Mouse (Mus musculus) retina, adult 2 months (tissue): ENCODE results near the gene Dhx40.
"Not testable (repeated sequence)": the region's sequence is repeated elsewhere in the genome, so short reads cannot be mapped to it uniquely, and the experiment has no call there.

ENCODE experiments used
- DNase-seq: peaks from one replicate; pipeline ENCODE4 v3.0.0-alpha.2; 2012; ENCODE audit warnings: low read depth, low spot score

The Dhx40 gene

DNA sequence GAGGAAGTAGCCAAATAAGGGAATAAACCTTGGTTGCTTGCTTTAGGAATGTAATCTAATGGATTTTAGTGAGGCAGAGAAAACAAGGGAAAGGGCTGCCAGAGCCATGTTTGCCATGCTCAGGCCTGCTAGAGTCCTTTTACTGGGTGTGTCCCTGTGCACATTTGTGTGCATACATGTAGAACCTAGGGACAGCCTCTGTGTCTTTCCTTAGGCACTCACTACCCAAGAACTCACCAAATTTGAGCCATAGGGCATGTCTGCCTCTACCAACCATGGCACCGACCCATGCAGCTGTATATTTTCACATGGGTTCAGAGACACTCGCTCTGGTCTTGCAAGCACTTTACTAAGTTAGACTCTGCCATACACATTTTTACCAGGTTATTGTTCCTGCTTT lies 11.4 kb upstream of the Dhx40 start:
- DNase-seq: no peak

GRCm38 (mm10) chr11:86816288-86816687 lies 8.7 kb upstream of the Dhx40 start:
- DNase-seq: not testable (repeated sequence)

- not testable (repeated sequence) for DNase-seq
These were observed 6.9 kb upstream of the Dhx40 start for GRCm38 (mm10) chr11:86814481-86814880.

DNA sequence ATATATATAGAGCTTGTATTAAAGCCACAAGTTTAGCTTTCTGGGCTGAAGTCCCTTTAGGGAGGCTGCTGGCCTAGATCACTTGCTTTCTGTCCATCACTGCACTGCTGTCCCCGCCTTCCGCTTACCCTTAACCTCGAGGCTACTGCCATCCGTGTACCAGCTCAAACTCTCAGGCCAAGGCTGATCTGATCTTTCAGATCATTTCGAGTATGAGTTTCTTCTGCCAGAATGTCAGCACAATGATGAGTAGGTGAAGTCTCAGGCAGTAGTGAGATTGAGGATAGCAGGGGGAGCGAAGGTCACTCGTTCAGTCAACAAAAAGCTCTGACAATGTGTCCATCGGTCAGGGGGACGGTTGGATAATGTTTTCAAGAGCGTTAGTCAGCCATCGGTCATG lies 5.7 kb upstream of the Dhx40 start:
- DNase-seq: not testable (repeated sequence)

- no peak for DNase-seq
These were observed 3.7 kb upstream of the Dhx40 start for GRCm38 (mm10) chr11:86811326-86811630.

DNA sequence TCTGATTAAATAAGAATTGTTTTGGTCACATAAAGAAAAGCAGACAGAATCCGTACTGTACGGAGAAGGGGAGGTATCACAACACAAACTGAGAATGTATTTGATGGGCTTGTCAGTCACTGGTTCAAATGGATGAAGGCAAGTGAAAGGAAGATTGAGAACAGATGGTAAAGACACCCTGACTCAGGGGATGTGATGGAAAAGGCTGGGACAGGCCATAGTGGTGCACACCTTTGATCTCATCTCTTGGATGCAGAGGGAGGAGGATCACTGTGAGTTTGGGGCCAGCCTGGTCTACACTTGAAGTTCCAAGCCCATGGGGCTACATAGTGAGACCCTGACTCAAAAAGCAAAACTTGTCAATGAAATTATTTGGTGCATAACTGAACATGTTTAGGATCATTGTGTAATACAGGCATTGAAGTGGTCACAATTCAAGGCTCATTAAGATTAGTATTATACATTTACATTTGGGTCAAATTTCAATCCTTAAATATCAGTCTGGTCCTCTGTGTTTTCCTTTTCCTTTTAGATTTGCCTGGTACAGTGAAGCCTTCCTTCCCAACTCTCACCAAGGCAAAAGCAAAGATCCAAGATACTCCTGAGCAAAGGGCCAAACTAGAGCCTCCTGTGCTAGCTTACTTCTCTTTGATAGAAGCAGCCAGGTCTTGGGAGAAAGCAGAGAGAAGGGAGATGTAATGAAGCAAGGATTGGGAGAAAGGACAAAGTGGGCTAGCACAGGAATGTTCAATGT lies 3.2 kb upstream of the Dhx40 start:
- no peak for DNase-seq

DNA sequence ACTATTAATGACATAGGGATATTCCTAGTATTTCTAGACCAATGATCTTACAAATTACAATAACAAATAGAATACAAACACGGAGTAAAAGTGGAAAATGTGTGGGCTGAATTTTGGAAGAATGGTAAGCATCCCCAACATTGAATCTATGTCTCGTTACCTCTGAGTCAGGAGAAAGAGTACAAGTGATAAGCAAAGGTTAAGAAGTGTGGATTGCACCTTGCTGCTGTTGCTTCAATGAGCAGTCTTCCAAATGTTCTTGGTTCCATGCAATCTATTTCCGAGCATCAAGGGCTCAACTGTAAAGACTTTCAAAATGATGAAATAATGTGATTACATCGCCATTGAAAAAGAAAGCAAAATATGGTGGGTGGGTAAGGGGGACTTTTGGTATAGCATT lies 2.3 kb upstream of the Dhx40 start:
- no peak for DNase-seq

DNA sequence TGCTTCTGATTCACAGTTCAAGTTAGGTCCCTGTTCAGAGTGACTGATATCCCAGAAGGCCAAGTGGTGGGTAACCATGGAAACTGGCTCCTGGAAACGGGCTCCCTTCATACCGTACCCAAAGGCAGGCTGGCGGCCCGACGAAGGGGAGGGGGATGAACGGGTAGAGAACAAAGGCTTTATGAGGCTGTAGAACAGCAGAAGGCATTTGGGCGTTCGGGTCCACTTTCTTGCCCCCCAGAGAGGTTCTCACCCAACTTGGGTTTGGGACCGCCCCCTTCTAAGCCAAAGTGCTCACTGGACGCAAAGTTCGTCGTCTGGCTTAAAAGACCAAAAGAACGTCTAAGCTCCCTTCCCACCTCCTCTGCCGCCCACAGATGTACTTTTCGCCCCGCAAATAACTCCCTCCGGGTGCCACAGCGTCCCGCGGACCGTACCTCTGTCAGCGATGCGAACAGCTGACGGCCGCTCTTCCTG lies 507 bp downstream of the Dhx40 start:
- no peak for DNase-seq

- no peak for DNase-seq
These were observed 13.4 kb downstream of the Dhx40 start for GRCm38 (mm10) chr11:86794161-86794560.

- not testable (repeated sequence) for DNase-seq
These were observed 20.1 kb downstream of the Dhx40 start for GRCm38 (mm10) chr11:86787436-86787835.

DNA sequence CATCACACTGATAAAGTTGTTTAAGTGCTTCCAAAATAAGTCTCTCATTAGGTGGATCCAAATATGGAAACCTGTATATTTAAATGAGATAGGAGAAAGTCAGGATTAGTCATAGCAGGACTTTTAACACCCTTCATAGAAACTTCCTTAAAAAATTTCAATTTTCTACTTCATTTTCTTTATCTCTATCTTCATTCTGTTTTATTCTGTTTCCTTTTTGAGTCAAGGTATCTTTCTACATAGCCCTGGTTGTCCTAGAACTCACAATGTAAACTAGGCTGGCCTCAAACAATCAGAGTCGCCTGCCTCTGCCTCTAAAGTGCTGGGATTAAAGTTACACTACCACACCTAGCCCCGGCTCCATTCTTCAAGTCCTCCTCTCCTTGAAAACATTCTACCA lies 21.8 kb downstream of the Dhx40 start:
- DNase-seq: no peak

GRCm38 (mm10) chr11:86769884-86770283 lies 37.7 kb downstream of the Dhx40 start:
- DNase-seq: no peak

DNA sequence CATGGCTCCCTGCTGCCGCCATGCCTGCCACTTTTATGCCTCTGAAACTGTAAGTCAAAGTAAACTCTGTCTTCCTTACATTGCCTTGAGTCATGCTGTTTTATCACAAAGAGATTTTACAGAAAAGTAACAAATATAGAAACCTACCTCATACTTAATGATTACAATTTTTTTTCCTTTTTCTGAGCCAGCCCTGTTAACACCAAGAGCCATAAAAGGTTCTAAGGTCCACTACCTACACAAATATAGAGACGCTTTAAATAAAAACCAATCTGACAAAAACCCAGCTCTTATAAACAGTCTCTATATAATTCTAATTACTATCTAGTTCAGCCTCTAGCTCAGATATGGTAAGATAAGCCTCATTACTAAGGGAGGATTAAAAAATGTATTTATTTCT lies 43.0 kb downstream of the Dhx40 start:
- no peak for DNase-seq

DNA sequence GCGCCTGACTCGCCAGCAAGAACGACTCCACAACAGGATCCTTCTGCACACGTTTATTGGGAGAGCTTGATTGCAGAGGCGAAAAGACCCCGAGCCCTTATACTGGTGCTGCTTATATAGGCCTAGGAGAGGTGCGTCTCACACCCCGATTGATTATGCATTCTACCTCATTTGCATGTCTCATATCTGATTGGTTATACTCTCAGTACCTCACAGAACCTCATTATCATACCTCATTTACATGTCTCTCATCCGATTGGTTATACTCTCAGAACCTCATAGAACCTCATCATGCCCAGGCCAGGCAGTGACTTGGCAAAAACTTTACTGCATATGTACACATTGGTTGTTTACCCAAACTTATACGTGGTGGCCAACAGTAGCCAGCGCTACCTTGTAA lies 44.4 kb downstream of the Dhx40 start:
- not testable (repeated sequence) for DNase-seq

GRCm38 (mm10) chr11:86760357-86760756 lies 47.2 kb downstream of the Dhx40 start:
- no peak for DNase-seq

- DNase-seq: no peak
These were observed 47.7 kb downstream of the Dhx40 start for GRCm38 (mm10) chr11:86759886-86760285.

DNA sequence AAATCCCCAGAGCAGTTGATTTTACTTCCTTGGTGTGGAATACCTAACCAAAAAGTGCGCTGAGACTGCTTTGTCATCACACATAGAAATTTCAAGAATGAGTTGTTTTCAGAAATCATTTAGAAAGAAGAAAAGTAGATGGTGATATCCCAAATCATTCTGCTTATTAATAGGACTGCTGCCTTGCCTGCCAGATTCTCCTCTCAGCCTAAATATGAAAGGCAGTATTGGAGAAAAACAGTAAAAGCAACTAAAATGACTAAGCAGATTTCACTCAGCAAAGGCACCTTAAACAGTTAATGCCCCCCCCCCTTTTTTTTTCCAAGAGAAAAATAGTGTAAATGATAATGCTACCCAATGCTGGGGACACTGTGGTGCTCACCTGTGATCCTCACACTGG lies 48.3 kb downstream of the Dhx40 start:
- no peak for DNase-seq

DNA sequence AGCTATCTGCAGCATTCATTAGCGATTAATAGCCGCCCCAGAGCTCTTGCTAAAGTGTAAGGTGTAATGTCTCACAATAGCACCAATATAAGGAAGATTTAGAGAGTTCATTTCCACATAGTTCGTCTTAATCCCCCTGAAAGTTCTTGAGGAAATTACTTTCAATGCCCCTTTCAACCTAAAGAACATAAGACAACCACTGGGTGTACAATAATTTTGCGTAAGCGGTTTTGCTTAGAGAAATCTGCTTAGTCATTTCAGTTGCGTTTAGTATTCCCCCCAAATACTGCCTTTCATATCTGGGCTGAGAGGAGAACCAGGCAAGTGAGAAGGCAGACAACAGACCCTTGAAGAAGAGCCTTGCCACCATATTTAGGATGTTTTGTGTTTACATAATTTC lies 49.0 kb downstream of the Dhx40 start:
- no peak for DNase-seq

DNA sequence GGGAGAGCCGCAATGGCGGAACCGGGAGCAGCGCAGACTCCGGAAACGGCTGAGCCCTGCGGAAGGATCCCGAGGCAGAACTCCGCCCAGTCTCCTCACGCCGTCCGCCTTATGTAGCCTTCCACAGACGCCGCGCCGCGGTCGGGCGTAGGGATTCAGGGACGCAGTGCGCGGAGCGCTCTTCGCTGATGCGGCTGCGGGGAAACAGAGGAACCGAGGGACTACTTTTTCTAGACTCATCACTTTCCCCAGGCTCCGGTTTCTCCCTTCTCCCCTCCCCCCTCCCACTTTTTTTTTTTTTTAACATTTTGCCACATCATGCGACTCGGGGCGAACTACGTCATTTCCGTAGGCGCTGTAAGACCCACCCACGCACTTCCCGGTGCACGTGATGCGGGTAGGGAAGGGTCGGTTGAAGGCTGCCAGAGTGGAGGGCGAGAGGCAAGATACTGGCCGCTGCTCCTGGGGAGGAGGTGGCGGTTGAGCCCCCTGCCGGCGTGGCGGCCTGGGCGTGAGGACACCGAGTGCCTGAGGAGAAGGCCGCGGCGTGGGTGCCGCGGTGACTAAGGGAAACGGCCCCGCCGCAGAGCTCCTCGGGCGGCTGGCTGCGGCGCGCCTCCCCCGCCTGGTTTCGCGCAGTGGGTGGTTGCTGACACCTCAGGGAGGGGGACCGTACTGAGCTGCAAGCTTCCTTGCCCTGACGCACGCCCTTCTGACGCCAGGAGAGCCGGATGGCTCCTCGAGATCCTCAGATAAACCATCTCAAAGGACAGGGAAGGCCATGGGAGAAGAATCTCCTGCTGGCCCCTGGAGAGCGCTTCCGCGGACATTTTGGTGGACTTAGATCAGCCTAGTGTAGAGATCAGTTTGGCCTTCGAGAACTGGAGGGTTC lies 49.8 kb downstream of the Dhx40 start, which contains the start of gene Cltc:
Cltc (minus strand) TSS at position 86 of the 892 bp plus-strand sequence.
- peak; percentile 93 for DNase-seq

DNA sequence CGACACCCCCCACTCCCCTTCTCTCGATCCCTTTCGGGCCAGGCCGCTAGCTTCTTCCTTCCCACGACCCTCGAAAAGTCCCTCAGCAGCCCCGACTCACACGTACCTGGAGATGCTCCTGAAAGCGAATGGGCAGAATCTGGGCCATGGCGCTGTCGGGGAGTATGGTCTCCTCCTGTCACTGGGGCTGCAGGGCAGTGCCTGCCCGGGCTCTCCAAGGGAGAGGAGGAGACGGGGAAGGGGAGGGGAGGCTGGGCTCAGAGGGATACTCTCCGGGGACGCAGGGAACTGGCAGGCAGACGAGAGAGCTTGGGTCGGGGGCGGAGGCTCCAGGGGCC lies 50.4 kb downstream of the Dhx40 start:
- no peak for DNase-seq

- no peak for DNase-seq
These were observed 51.1 kb downstream of the Dhx40 start for GRCm38 (mm10) chr11:86756156-86757141.

- DNase-seq: no peak
These were observed 55.1 kb downstream of the Dhx40 start for GRCm38 (mm10) chr11:86752404-86752803.
